Mouse (Mus musculus) cerebellum, adult 2 months (tissue): ENCODE data around the gene 4930558C23Rik. TPM values are rescaled to one million over a fixed set of nuclear protein-coding genes. Genes with fewer than 3 reads are reported as not detected.
"Not testable (repeated sequence)": the region's sequence is repeated elsewhere in the genome, so short reads cannot be mapped to it uniquely, and the experiment has no call there.

Source experiments
- DNase-seq, 2 experiments: peaks; one replicate each; pipeline ENCODE4 v3.0.0; 2021
- H3K27ac ChIP-seq: fragments of 200-500 bp; 2 replicates; pipeline ENCODE4 v1.5.1; 2012; ENCODE audit warnings: low read length, control low read depth, inconsistent platforms; ENCODE audit not compliant: insufficient read depth
- H3K27me3 ChIP-seq: fragments of 200-500 bp; 2 replicates; pipeline ENCODE4 v1.6.1; 2012; ENCODE audit warnings: inconsistent platforms, mild to moderate bottlenecking, low read length, moderate library complexity; ENCODE audit not compliant: control insufficient read depth, insufficient read depth
- H3K4me1 ChIP-seq: fragments of 200-500 bp; 2 replicates; pipeline ENCODE4 v1.6.1; 2011; ENCODE audit warnings: low read length; ENCODE audit not compliant: control insufficient read depth, insufficient read depth
- H3K4me3 ChIP-seq: fragments of 200-500 bp; replicated peaks from 2 replicates; pipeline ENCODE3; 2011; ENCODE audit warnings: mild to moderate bottlenecking, low read depth, low read length, control low read depth; ENCODE audit not compliant: insufficient read depth
- CTCF ChIP-seq: fragments of 200-500 bp; IDR thresholded peaks from 2 replicates; pipeline ENCODE4 v1.5.1; 2011; ENCODE audit warnings: low read depth, mild to moderate bottlenecking, control low read depth, low read length, moderate library complexity, borderline replicate concordance; ENCODE audit not compliant: insufficient read depth
- POLR2A ChIP-seq: fragments of 200-500 bp; IDR thresholded peaks from 2 replicates; pipeline ENCODE4 v1.6.1; 2011; ENCODE audit warnings: low read length, control low read depth, borderline replicate concordance; ENCODE audit not compliant: insufficient read depth
- WGBS: fragments of 180-500 bp; shearing (Covaris S2); methylation state at CpG from one replicate; pipeline ENCODE4 v1.1.7; 2018; 5-methylcytosine and 5-hydroxymethylcytosine counted together
- polyA plus RNA-seq: library from polyadenylated mRNA; depleted of rRNA; stranded (reverse); fragments of >200 nt; gene quantifications from 2 replicates; pipeline ENCODE4 v1.2.3, GENCODE M21; 2012

The 4930558C23Rik gene
- polyA plus RNA-seq, 1 experiment, result not detected

GRCm38 (mm10) chr3:95412268-95412667 is 9.6 kb upstream of the 4930558C23Rik start:
- Histone ChIP-seq H3K4me3 (no peak overlapping the region), H3K27ac (no peak overlapping the region), H3K27me3 (no peaks in the 10 kb centered on the region), H3K4me1 (no peaks in the 10 kb centered on the region)
- 78% methylated on average over 1 of the region's 1 CpGs for WGBS
- no peak for TF ChIP-seq POLR2A
- no peak for TF ChIP-seq CTCF
- no peak for DNase-seq

DNA sequence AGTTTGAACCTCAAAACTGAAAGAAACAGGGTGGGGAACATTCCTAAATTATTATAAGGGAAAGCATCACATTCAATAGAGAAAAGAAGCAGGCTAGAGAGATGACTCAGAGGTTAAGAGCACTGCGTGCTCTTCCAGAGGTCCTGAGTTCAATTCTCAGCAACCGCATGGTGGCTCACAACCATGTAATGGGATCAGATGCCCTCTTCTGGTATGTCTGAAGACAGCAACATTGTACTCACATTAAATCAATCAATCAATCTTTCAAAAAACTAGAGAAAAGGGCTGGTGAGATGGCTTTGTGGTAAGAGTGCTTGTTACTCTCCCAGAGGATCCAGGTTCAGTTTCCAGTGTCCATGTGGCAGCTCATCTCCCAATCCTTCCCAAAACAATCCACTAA is 6.2 kb upstream of the 4930558C23Rik start:
- 86% methylated on average over 2 of the region's 2 CpGs for WGBS
- Histone ChIP-seq H3K4me1 (no peaks in the 10 kb centered on the region), H3K27me3 (no peaks in the 10 kb centered on the region), H3K27ac (no peak overlapping the region), H3K4me3 (no peak overlapping the region)
- no peak for DNase-seq
- TF ChIP-seq POLR2A (no peak), CTCF (no peak)

GRCm38 (mm10) chr3:95407728-95408127 is 5.1 kb upstream of the 4930558C23Rik start:
- TF ChIP-seq POLR2A (no peak), CTCF (no peak)

DNA sequence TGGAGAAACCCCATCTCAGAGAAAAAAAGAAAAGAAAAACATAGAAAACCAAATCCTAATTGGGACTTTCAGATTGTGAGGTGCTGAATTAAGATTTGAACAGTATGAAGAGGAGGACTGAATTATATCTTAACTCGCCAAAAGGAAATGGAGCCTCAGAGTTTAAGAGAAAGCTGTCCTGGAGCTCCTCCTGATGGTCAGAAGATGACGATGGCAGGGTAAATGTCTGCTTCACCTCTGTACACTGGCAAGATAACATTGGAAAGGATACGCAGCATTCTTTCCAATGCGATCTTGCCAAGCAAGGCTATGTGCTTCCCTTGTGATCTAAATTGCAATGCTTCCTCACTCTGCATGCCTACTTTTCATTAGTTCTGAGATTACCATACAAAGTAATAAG is 8.3 kb downstream of the 4930558C23Rik start:
- Histone ChIP-seq H3K27me3 (no peaks in the 10 kb centered on the region), H3K27ac (no peak overlapping the region), H3K4me1 (no peaks in the 10 kb centered on the region), H3K4me3 (no peak overlapping the region)
- TF ChIP-seq CTCF, result no peak; the same call in 1 of the 2 replicates
- TF ChIP-seq POLR2A, result no peak
- DNase-seq, result no peak
- WGBS, result 71% methylated on average over 4 of the region's 4 CpGs

More at GRCm38 (mm10) chr3:95407728-95408127, 5.1 kb upstream of the 4930558C23Rik start:
- no peak overlapping the region for H3K4me3 ChIP-seq
- no peak for DNase-seq
- no peaks in the 10 kb centered on the region for H3K4me1 ChIP-seq
- WGBS, result 61% methylated on average over 1 of the region's 1 CpGs
- no peaks in the 10 kb centered on the region for H3K27me3 ChIP-seq
- H3K27ac ChIP-seq, result no peak overlapping the region

- 84% methylated on average over 5 of the region's 5 CpGs for WGBS
Measured at GRCm38 (mm10) chr3:95385401-95386075, 17.1 kb downstream of the 4930558C23Rik start.

GRCm38 (mm10) chr3:95373208-95373607 is 29.4 kb downstream of the 4930558C23Rik start:
- Histone ChIP-seq H3K4me1 (no peaks in the 10 kb centered on the region), H3K27ac (no peak overlapping the region), H3K27me3 (no peaks in the 10 kb centered on the region), H3K4me3 (no peak overlapping the region)
- TF ChIP-seq CTCF, result no peak
- WGBS, result 83% methylated on average over 10 of the region's 10 CpGs
- DNase-seq, result no peak

More at GRCm38 (mm10) chr3:95385401-95386075, 17.1 kb downstream of the 4930558C23Rik start:
- no peaks in the 10 kb centered on the region for H3K4me1 ChIP-seq
- H3K27ac ChIP-seq, result no peak overlapping the region
- no peak for DNase-seq
- H3K27me3 ChIP-seq, result no peaks in the 10 kb centered on the region
- TF ChIP-seq POLR2A (no peak), CTCF (no peak)
- no peak overlapping the region for H3K4me3 ChIP-seq

GRCm38 (mm10) chr3:95370101-95370500 is 32.5 kb downstream of the 4930558C23Rik start:
- Histone ChIP-seq H3K27ac (no peak overlapping the region), H3K4me3 (no peak overlapping the region), H3K4me1 (no peaks in the 10 kb centered on the region), H3K27me3 (no peaks in the 10 kb centered on the region)
- no peak for TF ChIP-seq CTCF
- no peak for TF ChIP-seq POLR2A
- DNase-seq, result no peak

GRCm38 (mm10) chr3:95360276-95360675 is 42.4 kb downstream of the 4930558C23Rik start:
- H3K4me3 ChIP-seq, H3K27ac ChIP-seq, H3K4me1 ChIP-seq, DNase-seq, H3K27me3 ChIP-seq: not testable (repeated sequence)
- WGBS, result 88% methylated on average over 3 of the region's 3 CpGs

DNA sequence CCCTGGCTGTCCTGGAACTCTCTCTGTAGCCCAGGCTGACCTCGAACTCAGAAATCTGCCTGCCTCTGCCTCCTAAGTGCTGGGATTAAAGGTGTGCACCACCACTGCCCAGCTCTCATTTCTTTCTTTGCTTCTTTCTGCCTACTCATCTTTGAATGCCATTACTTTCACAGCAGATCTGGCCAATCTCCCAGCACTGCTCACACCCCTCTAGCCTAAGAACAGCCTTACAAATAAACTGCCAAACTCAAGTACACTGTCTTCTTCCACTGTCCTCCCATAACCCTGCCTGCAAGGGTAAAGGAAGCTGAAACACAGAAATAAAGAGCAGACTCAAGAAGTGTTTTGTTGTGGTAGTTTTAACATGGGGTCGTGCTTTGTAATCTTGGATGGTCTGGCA is 44.9 kb downstream of the 4930558C23Rik start:
- TF ChIP-seq CTCF (no peak), POLR2A (no peak)
- no peak for DNase-seq
- Histone ChIP-seq H3K4me1 (no peaks in the 10 kb centered on the region), H3K4me3 (no peak overlapping the region), H3K27me3 (no peaks in the 10 kb centered on the region), H3K27ac (no peak overlapping the region)
- WGBS, result 97% methylated on average over 2 of the region's 2 CpGs

GRCm38 (mm10) chr3:95356701-95357449 is 45.8 kb downstream of the 4930558C23Rik start, which contains the start of gene Setdb1:
Gene Setdb1 (minus strand): TSS chr3:95357202.
- DNase-seq, result peak; percentile 96
- H3K4me3 ChIP-seq, result peak within 1 kb of the TSS; percentile 77
- not testable (repeated sequence) for H3K4me1 ChIP-seq, H3K27me3 ChIP-seq, H3K27ac ChIP-seq
- 1% methylated on average over 31 of the region's 57 CpGs for WGBS

DNA sequence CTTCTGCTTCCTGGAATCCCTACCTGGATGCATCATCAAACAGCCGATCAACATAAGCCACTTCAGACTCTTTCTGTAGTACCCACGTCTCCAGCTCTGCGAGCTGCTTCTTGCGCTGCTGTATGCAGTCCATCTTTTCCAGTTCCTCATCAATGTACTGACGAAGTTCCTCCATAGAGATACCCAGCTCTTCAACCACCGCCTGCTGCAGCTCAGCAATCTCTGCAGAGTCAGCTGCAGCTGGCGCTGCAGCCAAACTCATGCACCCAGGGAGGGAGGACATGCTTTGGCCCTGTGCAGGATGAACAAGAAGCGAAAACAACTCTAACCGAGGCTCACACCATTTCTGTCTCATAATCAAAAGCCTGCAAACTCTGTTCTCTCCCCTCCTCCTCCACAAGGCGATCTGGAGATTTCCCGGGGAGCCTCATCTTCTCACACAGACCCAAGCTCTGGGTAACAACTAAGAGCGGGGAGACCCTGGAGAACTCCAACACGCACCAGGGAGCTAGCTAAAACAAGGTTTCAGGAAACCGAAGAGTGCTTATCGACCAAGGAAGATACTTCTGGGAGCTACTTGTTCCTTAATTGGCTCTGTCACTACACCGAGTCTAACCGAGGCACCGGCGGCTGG is 46.6 kb downstream of the 4930558C23Rik start:
- 28% methylated on average over 13 of the region's 19 CpGs for WGBS
- peak in 1 of 2 experiments; percentile 18 for DNase-seq
- H3K4me1 ChIP-seq, H3K27ac ChIP-seq, H3K27me3 ChIP-seq, H3K4me3 ChIP-seq: not testable (repeated sequence)
